Mouse (Mus musculus) adrenal gland, postnatal 14 days (tissue): Measurements from ENCODE around the gene Src. TPM values are rescaled to one million over a fixed set of nuclear protein-coding genes. Genes with fewer than 3 reads are reported as not detected.

ENCODE experiments used
- DNase-seq: peaks from one replicate; pipeline ENCODE4 v3.0.0; 2021; ENCODE audit warnings: mixed read lengths
- total RNA-seq: library from RNA; stranded (reverse); gene quantifications from 2 replicates; pipeline ENCODE4 v1.2.3, GENCODE M21; 2021

The Src gene
- total RNA-seq, 1 experiment from 2014 or later = 16.2 TPM

- no peak for DNase-seq
Measured at GRCm38 (mm10) chr2:157436496-157436895, 18.3 kb downstream of the Src start.

- DNase-seq = no peak
Measured at GRCm38 (mm10) chr2:157437123-157437522, 18.9 kb downstream of the Src start.

DNA sequence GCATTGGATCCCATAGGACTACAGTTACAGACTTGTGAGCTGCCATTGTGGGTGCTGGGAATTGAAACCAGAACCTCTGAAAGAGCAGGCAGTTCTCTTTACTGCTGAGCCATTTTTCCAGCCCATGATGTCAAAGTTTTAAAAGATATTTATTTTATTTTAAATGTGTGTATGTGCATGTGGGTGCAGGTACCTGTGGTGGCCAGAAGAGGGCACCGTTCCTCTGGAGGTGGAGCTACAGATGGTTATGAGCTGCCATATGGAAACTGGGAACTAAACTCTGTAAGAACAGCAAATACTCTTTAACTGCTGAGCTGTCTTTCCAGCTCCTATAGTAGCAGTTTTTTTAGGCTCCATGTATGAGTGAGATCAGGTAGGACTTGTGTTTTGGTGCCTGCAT lies 23.1 kb downstream of the Src start:
- DNase-seq = no peak

DNA sequence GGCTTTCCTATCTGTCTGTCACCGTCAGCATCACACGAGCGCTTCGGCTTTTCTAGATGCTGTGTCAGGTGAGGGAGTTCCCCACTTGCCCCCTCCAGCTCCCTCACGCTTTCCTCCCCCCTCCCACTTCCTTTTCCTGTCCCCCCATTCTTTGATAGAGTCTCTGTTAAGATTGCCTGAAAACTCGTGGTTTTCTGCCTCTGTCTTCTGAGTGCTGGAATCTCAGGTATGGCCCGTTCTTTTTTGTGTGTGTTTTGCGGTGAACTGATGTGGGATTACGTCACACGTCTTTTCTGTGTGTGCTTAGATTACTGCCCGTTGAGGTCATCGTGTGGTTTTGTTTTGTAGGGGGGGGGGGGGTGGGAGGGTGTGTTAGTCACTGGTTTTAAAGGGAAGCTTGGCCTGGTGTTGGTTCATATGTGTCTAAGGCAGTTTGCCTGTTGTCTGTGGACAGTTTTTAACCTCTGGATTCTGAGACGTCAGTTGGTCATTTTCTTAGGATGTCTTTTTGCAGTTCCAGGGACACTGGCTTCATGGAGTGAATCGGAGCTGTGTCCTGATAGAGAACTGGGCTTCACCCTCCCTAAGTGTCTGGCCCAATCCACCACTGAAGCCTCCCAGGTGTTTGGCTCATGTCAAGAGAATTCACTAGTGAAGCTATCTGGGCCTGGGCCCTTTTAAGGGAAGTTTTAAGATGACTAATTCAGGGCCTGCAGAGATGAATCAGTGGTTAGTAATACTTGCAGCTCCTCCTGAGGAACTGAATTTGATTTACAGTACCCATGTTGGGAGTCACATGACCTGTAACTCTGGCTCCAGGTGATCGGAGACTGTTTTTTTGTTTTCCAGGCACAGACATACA lies 29.3 kb downstream of the Src start:
- no peak for DNase-seq

- DNase-seq = no peak
Measured at GRCm38 (mm10) chr2:157448356-157448755, 30.1 kb downstream of the Src start.

- DNase-seq = no peak
Measured at GRCm38 (mm10) chr2:157450905-157451304, 32.7 kb downstream of the Src start.

DNA sequence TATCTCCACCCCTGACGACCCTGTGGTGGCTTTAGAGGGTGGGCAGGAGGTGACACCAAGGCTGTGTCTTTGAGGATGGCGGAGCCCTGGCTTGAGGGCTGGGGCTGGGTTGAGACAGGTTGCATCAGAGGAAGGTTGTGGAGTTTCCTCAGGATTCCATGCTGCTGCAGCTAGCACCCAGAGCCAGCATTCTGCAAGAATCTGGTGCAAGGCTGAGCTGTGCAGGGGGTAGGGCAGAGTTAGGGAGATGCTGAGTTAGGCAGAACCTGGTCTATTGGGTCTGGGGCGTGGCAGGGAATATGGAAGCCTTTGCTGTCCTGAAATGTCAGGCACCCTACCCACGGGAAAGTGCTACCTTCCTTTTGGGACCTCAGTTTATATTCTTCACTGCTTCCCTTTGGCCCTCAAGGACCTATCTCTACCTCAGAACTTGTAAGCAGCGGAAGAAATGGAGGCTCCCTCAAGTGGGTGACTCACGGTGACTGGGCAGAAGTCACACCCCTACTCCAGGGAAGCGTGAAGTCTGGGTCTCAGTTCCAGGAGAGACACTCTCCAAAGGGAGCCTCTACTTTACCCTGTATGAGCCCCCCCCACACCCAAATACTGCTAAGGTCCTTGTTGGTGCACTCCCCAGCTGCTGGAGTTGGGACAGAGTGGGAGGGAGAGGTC lies 33.3 kb downstream of the Src start:
- DNase-seq = no peak

DNA sequence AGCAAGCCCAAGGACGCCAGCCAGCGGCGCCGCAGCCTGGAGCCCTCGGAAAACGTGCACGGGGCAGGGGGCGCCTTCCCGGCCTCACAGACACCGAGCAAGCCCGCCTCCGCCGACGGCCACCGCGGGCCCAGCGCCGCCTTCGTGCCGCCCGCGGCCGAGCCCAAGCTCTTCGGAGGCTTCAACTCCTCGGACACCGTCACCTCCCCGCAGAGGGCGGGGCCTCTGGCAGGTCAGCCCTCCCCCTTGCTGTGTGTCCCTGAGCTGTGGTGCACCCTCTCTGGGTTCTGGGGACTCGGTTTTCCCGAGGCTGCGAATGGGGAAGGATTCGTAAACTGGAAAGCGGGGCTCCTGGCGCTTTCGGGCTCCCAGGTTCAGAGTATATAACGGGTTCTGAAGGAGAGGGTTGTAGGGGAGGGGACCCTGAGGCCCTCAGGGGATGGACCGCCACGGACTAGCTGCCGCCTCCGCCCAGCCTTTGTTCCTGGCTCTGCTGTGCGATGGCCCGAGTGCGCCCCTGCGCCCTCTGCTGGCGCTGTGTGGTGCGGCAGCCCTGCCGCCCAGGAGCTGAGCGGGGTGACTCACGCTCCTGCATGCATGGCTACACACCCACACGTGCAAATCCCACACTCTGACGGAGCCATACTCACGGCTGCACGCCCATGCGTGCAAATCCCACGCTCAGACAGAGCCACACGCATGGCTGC lies 39.0 kb downstream of the Src start:
- DNase-seq = peak; percentile 94

GRCm38 (mm10) chr2:157458472-157458871 lies 40.2 kb downstream of the Src start:
- peak; percentile 85 for DNase-seq

- DNase-seq = no peak
Measured at GRCm38 (mm10) chr2:157459736-157460135, 41.5 kb downstream of the Src start.

DNA sequence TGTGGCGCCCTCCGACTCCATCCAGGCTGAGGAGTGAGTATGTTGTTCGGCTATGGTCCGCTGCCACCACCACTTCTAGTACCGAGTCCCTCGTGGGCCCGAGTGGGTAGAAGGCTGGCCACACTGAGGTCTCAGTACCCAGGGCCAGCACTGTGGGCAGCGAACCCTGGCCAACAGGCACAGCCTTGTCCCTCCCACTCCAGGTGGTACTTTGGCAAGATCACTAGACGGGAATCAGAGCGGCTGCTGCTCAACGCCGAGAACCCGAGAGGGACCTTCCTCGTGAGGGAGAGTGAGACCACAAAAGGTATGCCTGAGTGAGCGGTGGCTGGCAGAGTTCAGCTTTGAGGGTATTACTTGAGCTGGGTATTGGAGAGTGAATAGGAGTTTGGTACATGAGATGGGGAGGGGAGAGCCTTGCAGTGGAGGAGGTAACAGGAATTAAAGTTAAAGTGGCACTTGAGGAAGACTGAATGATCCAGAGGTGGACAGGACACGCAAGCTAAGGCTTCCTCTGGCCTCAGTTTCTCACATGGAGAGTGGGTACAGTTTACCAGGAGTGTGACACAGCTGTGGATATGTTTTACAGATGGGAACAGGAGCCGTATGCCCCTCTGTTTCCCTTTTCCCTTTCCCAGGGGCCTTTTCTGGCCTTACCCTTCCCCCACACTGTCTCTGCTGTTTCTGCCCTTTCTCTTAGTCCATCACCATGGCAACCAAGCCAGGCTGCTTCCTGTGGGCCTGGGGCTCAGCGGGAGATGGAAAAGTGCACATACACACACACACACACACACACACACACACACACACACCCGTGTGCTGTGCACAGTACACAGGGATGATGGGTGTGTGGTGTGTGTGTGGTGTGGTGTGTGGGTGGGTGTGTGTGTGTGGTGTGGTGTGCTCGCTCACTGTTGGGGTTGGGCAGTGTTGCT lies 44.8 kb downstream of the Src start:
- no peak for DNase-seq

- DNase-seq = no peak
Measured at GRCm38 (mm10) chr2:157463887-157464745, 45.9 kb downstream of the Src start.

- DNase-seq = no peak
Measured at GRCm38 (mm10) chr2:157464746-157465126, 46.5 kb downstream of the Src start.

DNA sequence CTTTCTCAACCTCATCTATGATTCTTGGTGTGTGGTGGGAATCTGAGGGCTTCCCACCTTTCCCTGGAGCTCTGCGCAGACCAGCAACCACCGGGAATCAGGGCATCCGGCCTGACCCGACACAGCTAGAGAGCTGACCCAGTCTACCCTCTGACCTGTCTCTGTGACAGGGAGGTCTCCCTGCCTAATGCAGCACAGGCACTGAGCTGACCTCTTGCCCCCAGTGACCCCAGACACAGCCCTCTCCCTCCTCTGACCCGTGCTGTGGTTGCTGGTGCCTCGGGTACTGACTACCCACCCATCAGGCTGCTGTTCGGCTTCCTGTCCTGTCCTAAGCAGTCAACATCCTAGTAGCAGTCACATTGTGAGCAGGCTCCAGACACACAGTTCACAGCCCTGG lies 48.6 kb downstream of the Src start:
- no peak for DNase-seq

- DNase-seq = no peak
Measured at GRCm38 (mm10) chr2:157468130-157468796, 50.0 kb downstream of the Src start.

GRCm38 (mm10) chr2:157471292-157471691 lies 53.0 kb downstream of the Src start:
- peak; percentile 69 for DNase-seq

GRCm38 (mm10) chr2:157471737-157472136 lies 53.5 kb downstream of the Src start:
- no peak for DNase-seq

DNA sequence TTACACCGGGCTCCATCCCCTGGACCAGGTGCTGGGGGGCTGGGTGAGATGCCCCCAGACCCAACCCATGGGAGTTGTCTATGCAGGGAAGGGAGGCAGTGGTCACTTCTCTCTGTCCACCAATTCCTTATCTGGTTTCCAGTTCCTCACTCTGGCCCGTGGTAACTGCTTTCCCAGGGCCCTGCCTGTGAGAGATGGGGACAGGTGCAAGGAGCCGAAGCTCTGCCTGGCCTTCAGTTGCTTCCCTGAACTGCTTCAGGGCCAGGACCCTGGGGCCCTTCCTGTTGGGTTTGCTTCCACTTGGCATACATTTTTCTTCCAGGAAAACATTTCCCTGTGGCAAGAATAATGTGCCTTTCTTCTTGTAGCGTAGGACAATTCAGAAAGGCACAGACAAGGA lies 54.2 kb downstream of the Src start:
- DNase-seq = no peak

GRCm38 (mm10) chr2:157474269-157474729 lies 56.1 kb downstream of the Src start:
- DNase-seq = no peak
